ENCODE assay signal across 18 mouse cellular contexts in genomic region chr12:56457951-56458350, GRCm38 (mm10).
A peak's percentile ranks its signal among the peaks of the same experiment; 100 is the strongest.
DNase-seq lines count a peak whose midpoint lies in the region; ATAC-seq lines count a peak whose summit lies in the region.
"Had no signal": no experiment of that assay in that cellular context is flagged by ENCODE, and none has a peak within 500 bp of the region (broad histone marks: within the 10 kb centered on the region; RNA-seq: fewer than 3 reads in every experiment).

No protein-coding gene starts in this region.

- no peaks in the 10 kb centered on the region for H3K9me3 ChIP-seq in midbrain, embryonic 11.5 days (ENCODE audit: control insufficient read depth, low read length)
- H3K9me3 ChIP-seq in midbrain, embryonic 16.5 days (replicated peaks; ENCODE audit: control insufficient read depth, low read length, poor library complexity, severe bottlenecking) = no peaks in the 10 kb centered on the region; the same call in 1 of the 2 replicates
- H3K9me3 ChIP-seq: G1E had no signal

- H3K27ac ChIP-seq in midbrain, embryonic 11.5 days (ENCODE audit: low read depth, low read length) = no peak overlapping the region
- no peak overlapping the region for H3K27ac ChIP-seq in midbrain, embryonic 16.5 days (ENCODE audit: low read length)

- no peak overlapping the region for H3K9ac ChIP-seq in midbrain, embryonic 11.5 days (ENCODE audit: low read length)
- H3K9ac ChIP-seq in midbrain, embryonic 16.5 days (ENCODE audit: low read depth, low read length) = no peak overlapping the region

- no peak overlapping the region for H3K4me2 ChIP-seq in midbrain, embryonic 11.5 days
- no peak overlapping the region for H3K4me2 ChIP-seq in midbrain, embryonic 16.5 days (ENCODE audit: low read length)

- peaks cover 27% of the 10 kb centered on the region for H3K4me1 ChIP-seq in midbrain, embryonic 11.5 days (ENCODE audit: control insufficient read depth, insufficient read depth, low read length)
- H3K4me1 ChIP-seq in midbrain, embryonic 16.5 days (ENCODE audit: control insufficient read depth, insufficient read depth, low read length) = peaks cover 2% of the 10 kb centered on the region

- H3K36me3 ChIP-seq in midbrain, embryonic 11.5 days (ENCODE audit: control insufficient read depth, insufficient read depth, low read length) = no peaks in the 10 kb centered on the region
- H3K36me3 ChIP-seq in midbrain, embryonic 16.5 days (ENCODE audit: control insufficient read depth, insufficient read depth, low read length) = no peaks in the 10 kb centered on the region
- H3K36me3 ChIP-seq: G1E had no signal

- WGBS in midbrain, embryonic 11.5 days = 20% methylated on average over 5 of the region's 5 CpGs
- 22% methylated on average over 5 of the region's 5 CpGs for WGBS in midbrain, embryonic 16.5 days

- peak; percentile 91 for DNase-seq in midbrain, embryonic 11.5 days (ENCODE audit: low spot score, missing footprints)
- DNase-seq: adrenal gland, adult 2 months; adrenal gland, adult 8-10 months; adrenal gland, postnatal 10 days; adrenal gland, postnatal 14 days; adrenal gland, postnatal 25 days; adrenal gland, postnatal 36 days; B cell, adult 2 months; cerebellum, adult 11 months; cerebellum, adult 11-12 months; cerebellum, adult 18-20 months; cerebellum, adult 2 months had no signal

- no peak for ATAC-seq in midbrain, embryonic 11.5 days (ENCODE audit: low FRiP score)
- no peak for ATAC-seq in midbrain, embryonic 16.5 days
- ATAC-seq: activated CD4-positive, CD25-positive, alpha-beta regulatory T cell, adult 4 months; CD4-positive, CD25-positive, alpha-beta regulatory T cell, adult 4 months; Patski had no signal

- no peak overlapping the region for H3K4me3 ChIP-seq in midbrain, embryonic 11.5 days (ENCODE audit: low read depth, low read length)
- no peak overlapping the region for H3K4me3 ChIP-seq in midbrain, embryonic 16.5 days (ENCODE audit: low read depth, low read length)

- H3K27me3 ChIP-seq in midbrain, embryonic 11.5 days (ENCODE audit: control insufficient read depth, insufficient read depth, low read length) = peaks cover 55% of the 10 kb centered on the region
- H3K27me3 ChIP-seq in midbrain, embryonic 16.5 days (ENCODE audit: control insufficient read depth, insufficient read depth, low read depth, low read length) = peaks cover 58% of the 10 kb centered on the region
- H3K27me3 ChIP-seq: CH12.LX had no signal
